Mouse (Mus musculus) MEL-GATA-1-ER (cell line): Measurements from ENCODE around the gene Mkrn3.

Experiments used
- DNase-seq: peaks from one replicate; pipeline ENCODE4 v3.0.0-alpha.2; 2012; ENCODE audit warnings: low read depth; ENCODE audit errors: extremely low read depth

Mkrn3 gene

DNA sequence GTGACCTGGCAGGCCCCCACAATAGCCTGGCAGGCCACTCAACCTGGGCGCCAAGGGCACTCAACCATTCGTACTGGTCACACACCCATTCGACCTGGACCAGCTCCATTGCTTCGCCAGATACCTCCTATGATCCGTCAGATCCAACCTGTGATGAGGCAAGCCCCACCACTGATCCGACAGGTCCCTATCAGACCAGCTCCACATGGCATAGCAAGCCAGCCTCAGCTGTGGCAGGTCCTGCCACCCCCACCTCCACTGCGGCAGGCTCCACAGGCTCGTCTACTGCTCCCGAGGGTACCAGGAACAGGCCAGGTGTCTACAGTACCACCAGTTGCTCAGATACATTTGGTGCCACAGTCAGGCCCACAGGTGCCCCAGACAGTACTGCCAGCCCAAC, 41.4 kb downstream of the Mkrn3 start:
- DNase-seq, result no peak

DNA sequence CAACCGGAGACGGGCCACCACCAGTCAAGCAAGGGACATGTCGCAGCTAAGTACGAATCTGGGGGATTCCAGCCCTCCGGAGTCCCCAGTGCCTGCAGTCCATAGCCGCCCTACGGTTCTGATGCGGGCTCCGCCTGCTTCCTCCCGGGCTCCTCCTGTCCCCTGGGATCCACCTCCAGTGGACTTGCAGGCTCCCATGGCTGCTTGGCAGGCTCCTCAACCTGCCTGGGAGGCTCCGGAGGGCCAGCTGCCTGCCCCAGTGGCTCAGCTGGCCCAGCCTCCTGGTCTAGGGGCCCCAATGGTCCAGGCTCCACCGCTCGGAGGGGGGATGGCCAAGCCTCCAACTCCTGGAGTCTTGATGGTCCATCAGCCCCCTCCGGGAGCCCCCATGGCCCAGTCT, 42.6 kb downstream of the Mkrn3 start:
- no peak for DNase-seq

DNA sequence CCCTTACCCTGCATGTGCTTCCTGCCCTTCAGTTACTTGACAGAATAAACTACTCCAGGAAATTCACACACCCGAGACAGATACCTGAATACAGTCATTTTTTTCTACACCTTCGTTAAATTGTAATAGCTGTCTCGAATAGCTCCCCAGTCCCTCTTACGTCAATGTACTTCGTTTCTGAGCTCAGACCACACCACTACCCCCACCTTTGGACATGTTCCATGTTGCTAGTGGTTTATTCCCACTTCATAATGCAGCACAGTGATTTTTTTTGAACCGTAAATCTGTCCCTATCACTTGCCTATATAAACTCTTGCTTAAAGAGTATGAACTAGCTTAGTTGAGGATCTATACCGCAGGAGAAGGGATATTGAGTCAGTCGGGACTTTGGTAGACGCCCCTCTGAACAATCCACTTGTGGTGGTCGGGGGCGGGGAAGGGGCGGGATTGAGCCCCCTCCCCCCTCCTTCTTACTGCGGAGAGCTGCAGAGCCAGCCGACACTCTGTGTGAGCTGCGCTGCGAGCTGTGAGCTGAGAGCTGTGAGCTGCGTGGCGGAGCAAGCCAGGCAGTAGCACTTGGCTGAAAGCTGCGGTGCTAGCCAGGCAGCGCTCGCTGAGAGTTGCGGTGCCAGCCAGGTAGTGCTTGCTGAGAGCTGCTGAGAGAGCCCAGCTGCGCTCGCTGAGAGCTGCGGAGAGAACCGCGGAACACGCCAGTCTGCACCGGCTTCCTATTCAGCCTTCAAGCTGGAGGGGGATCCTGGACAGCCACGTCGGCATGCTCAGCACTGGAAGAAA, 43.2 kb downstream of the Mkrn3 start, which contains the start of gene Magel2:
Magel2 (plus strand) TSS at position 501 of the 795 bp plus-strand sequence.
- DNase-seq, result no peak

DNA sequence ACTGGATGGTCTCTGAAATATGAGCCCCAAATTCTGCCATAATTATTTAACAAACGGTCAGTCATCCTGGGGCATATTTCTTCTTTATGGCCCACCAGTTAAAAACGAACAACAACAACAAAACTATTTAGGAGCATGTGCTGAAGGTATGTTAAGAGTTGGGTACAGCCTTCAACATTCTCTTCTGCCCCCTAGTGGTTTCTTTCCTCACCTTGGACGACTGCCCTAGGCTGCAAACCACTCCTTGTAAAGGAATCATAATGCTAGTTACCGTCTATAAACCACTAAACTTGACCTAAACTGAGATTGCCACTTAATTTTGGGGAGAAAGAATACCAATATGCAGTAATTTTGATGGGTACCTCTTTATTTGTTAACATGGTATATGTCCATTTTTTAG, 44.3 kb downstream of the Mkrn3 start:
- no peak for DNase-seq
